Mouse (Mus musculus) hindbrain, embryonic 16.5 days (tissue): ENCODE data around the gene Mrpl47. TPM values are rescaled to one million over a fixed set of nuclear protein-coding genes. Genes with fewer than 3 reads are reported as not detected.

ENCODE experiments used
- ATAC-seq: fragments of 200-750 bp; cut with Nextera tagmentation; 2 replicates; pipeline ENCODE4 v1.8.0; 2017; ENCODE audit warnings: moderate TSS enrichment, moderate library complexity
- H3K27ac ChIP-seq: fragments of 300-500 bp; sonication (generic); 2 replicates; pipeline ENCODE4 v1.5.1; 2014; ENCODE audit warnings: low read depth, mild to moderate bottlenecking, control low read depth, low read length, moderate library complexity
- H3K27me3 ChIP-seq: fragments of 300-500 bp; sonication (generic); replicated peaks from 2 replicates; pipeline ENCODE4 v1.6.1; 2014; ENCODE audit warnings: low read length; ENCODE audit not compliant: control insufficient read depth, insufficient read depth
- H3K36me3 ChIP-seq: fragments of 300-500 bp; sonication (generic); 2 replicates; pipeline ENCODE4 v1.6.1; 2014; ENCODE audit warnings: mild to moderate bottlenecking, low read length, moderate library complexity, mixed read lengths; ENCODE audit not compliant: control insufficient read depth, insufficient read depth
- H3K4me1 ChIP-seq: fragments of 300-500 bp; sonication (generic); 2 replicates; pipeline ENCODE4 v1.6.1; 2014; ENCODE audit warnings: low read depth, low read length; ENCODE audit not compliant: control insufficient read depth, insufficient read depth
- H3K4me2 ChIP-seq: fragments of 300-500 bp; sonication (generic); 2 replicates; pipeline ENCODE4 v1.6.1; 2014; ENCODE audit warnings: mild to moderate bottlenecking, low read length, control low read depth, moderate library complexity
- H3K4me3 ChIP-seq: fragments of 300-500 bp; sonication (generic); 2 replicates; pipeline ENCODE4 v1.5.1; 2014; ENCODE audit warnings: mild to moderate bottlenecking, low read length, control low read depth, moderate library complexity
- H3K9ac ChIP-seq: fragments of 300-500 bp; sonication (generic); 2 replicates; pipeline ENCODE4 v1.6.1; 2014; ENCODE audit warnings: low read depth, mild to moderate bottlenecking, control low read depth, low read length, moderate library complexity
- H3K9me3 ChIP-seq: fragments of 300-500 bp; sonication (generic); 2 replicates; pipeline ENCODE4 v1.6.1; 2014; ENCODE audit warnings: mild to moderate bottlenecking, low read length, moderate library complexity; ENCODE audit not compliant: control insufficient read depth
- WGBS: fragments of 180-500 bp; shearing (Covaris S2); extraction: QIAGEN DNeasy Blood & Tissue Kit; methylation state at CpG from one replicate; pipeline ENCODE4 v1.1.7; 2014; 5-methylcytosine and 5-hydroxymethylcytosine counted together
- polyA plus RNA-seq: library from polyadenylated mRNA; unstranded; fragments of >200 nt; fragmentation: Nextera tagmentation; extraction: Ambion mirVana; gene quantifications from 2 replicates; pipeline ENCODE4 v1.2.1, GENCODE M21; 2015

Mrpl47 gene
- polyA plus RNA-seq, 1 experiment from 2014 or later: 30.5 TPM

- Histone ChIP-seq H3K9ac (no peak overlapping the region), H3K4me1 (no peaks in the 10 kb centered on the region), H3K9me3 (no peaks in the 10 kb centered on the region), H3K4me2 (no peak overlapping the region), H3K36me3 (no peaks in the 10 kb centered on the region), H3K27ac (no peak overlapping the region), H3K27me3 (no peaks in the 10 kb centered on the region), H3K4me3 (no peak overlapping the region)
- ATAC-seq: no peak
- WGBS: 84% methylated on average over 11 of the region's 12 CpGs
These were observed 54.4 kb downstream of the Mrpl47 start for GRCm38 (mm10) chr3:32682910-32683531.

- WGBS: 89% methylated on average over 6 of the region's 6 CpGs
These were observed 61.0 kb downstream of the Mrpl47 start for GRCm38 (mm10) chr3:32676393-32676792.

More at GRCm38 (mm10) chr3:32676393-32676792, 61.0 kb downstream of the Mrpl47 start:
- Histone ChIP-seq H3K9me3 (no peaks in the 10 kb centered on the region), H3K27me3 (no peaks in the 10 kb centered on the region), H3K36me3 (no peaks in the 10 kb centered on the region), H3K27ac (no peak overlapping the region), H3K4me1 (no peaks in the 10 kb centered on the region), H3K4me3 (no peak overlapping the region), H3K4me2 (no peak overlapping the region), H3K9ac (no peak overlapping the region)
- no peak for ATAC-seq

Other genes starting within 250 kb of the Mrpl47 start
- gene Kcnmb3, start 245.4 kb downstream of the Mrpl47 start, polyA plus RNA-seq: 0.14 TPM in 1 of 2 replicates, not detected in the other
- 35.7 and 38.5 TPM in 2 replicates for gene Zfp639, start 227.3 kb downstream of the Mrpl47 start, polyA plus RNA-seq
- gene Mfn1, start 208.1 kb downstream of the Mrpl47 start, polyA plus RNA-seq: 41.5 and 44.3 TPM in 2 replicates
- 114 and 118 TPM in 2 replicates for gene Gnb4, start 121.0 kb downstream of the Mrpl47 start, polyA plus RNA-seq
- 55.3 and 59.9 TPM in 2 replicates for gene Actl6a, start 31.3 kb downstream of the Mrpl47 start, polyA plus RNA-seq
- 326 and 353 TPM in 2 replicates for gene Ndufb5, start 615 bp downstream of the Mrpl47 start, polyA plus RNA-seq
- 18.1 and 19.4 TPM in 2 replicates for gene Usp13, start 79.9 kb upstream of the Mrpl47 start, polyA plus RNA-seq